Mouse (Mus musculus): ENCODE data around the gene Tenm4. TPM values are rescaled to one million over a fixed set of nuclear protein-coding genes. Genes with fewer than 3 reads are reported as not detected.
A peak's percentile ranks its signal among the peaks of the same experiment; 100 is the strongest.

Gene Tenm4
- polyA plus RNA-seq, 1 experiment from 2014 or later, result 41.3 TPM

DNA sequence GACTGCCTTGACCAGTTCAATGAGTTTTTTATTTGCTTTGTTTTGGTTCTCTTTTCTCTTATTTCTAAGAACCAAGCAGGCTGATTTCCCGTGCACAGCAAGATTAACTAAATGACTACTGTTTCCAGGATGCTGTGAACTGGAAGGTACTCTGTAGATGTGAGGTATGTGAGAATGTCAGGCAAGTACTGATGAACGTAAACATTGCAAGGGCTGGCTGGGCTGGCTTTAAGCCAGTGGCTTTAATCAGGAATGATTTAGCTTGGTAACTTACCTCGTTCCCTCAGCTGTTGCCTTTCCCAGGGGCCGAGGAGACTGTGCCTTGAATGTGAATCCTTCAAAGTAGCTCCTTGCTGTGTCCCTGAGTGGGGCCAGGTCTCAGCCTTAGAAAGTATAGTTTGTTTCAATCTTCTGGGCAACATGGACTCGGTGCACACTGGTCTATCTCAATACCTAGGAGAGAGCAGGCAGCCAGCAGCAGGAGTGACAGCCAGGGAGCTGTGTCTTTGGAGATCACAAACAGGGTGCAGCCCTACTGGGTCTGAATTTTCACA is 134.4 kb downstream of the Tenm4 start:
- no peak for ATAC-seq (ENCODE audit: low FRiP score, low read depth)
- Histone ChIP-seq H3K4me1 (peaks cover 8% of the 10 kb centered on the region), H3K9ac (replicated peaks) (no peak overlapping the region), H3K4me3 (no peak overlapping the region), H3K4me2 (replicated peaks) (no peak overlapping the region), H3K9me3 (no peaks in the 10 kb centered on the region), H3K27ac (replicated peaks) (no peak overlapping the region), H3K36me3 (no peaks in the 10 kb centered on the region), H3K27me3 (no peaks in the 10 kb centered on the region)
- 68% methylated on average over 5 of the region's 5 CpGs for WGBS

DNA sequence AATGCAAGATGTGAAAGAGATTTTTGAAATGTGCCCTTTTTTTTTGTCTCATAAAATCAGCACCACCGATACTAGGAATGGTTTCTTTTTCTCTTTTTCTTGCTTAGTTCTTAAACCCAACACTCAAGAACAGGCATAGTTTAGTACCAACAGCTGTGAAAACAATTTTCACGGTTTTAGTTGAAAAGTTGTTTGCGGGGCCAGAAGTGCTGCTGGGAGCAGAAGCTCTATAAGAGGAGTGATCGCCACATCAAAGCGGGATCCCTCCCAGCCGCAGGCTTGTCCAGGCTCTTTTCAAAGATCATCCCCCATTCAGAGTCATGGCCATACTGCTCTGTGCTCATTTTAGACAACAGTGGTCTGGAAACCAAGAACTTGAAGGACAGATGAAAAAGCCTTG is 137.1 kb downstream of the Tenm4 start:
- Histone ChIP-seq H3K9me3 (no peaks in the 10 kb centered on the region), H3K4me3 (no peak overlapping the region), H3K27me3 (no peaks in the 10 kb centered on the region), H3K36me3 (no peaks in the 10 kb centered on the region), H3K4me2 (replicated peaks) (no peak overlapping the region), H3K9ac (replicated peaks) (no peak overlapping the region), H3K4me1 (peaks cover 8% of the 10 kb centered on the region), H3K27ac (replicated peaks) (peak overlapping the region; percentile 46; the same call in 1 of the 2 replicates)
- 38% methylated on average over 6 of the region's 6 CpGs for WGBS
- no peak for ATAC-seq (ENCODE audit: low FRiP score, low read depth)

DNA sequence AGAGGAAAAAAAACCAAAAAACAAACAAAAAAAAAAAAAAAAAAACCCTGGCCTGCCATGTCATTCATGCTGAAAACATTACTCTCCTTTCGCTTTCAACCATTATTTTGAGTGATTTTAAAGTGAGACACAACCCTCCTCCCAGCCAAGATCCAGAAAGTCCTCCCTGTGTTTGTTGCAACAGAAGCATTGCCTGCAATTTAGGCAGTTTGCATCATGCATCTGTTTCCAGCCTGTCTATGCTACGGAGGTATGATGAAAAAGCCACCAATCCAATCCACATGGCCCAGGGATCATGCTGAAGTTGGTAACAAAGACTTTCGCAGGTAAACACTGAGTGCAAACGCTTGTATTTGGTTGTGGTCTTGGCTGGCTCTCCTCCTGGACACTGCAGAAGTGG is 158.3 kb downstream of the Tenm4 start:
- 97% methylated on average over 4 of the region's 4 CpGs for WGBS
- Histone ChIP-seq H3K4me3 (no peak overlapping the region), H3K4me1 (no peaks in the 10 kb centered on the region), H3K9ac (replicated peaks) (no peak overlapping the region), H3K4me2 (replicated peaks) (no peak overlapping the region), H3K27me3 (no peaks in the 10 kb centered on the region), H3K27ac (replicated peaks) (no peak overlapping the region), H3K36me3 (peaks cover 12% of the 10 kb centered on the region), H3K9me3 (peaks cover 5% of the 10 kb centered on the region)
- no peak for ATAC-seq (ENCODE audit: low FRiP score, low read depth)

DNA sequence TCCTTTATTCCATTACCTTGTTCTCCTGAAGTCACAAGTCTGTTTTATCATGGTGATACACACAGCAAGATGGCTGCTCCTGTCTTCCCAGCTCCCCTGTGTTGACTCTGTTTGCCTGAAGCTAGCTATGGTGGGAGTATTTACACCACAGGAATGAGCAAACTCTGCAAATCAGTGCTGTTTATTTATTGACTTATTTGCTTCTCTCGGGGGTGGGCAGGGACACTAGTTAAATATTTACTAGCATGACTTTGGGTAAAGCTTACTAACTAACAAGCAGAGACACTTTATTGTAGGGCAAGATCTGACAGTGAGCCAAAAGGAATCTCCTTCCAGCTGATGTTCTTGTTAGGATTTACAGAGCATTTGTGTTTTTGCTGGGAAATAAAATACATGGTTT is 160.1 kb downstream of the Tenm4 start:
- H3K36me3 ChIP-seq, result no peaks in the 10 kb centered on the region
- no peaks in the 10 kb centered on the region for H3K27me3 ChIP-seq
- no peak overlapping the region for H3K4me2 ChIP-seq (replicated peaks)
- no peak overlapping the region for H3K4me3 ChIP-seq
- no peak overlapping the region for H3K9ac ChIP-seq (replicated peaks)
- H3K27ac ChIP-seq (replicated peaks), result no peak overlapping the region
- ATAC-seq (ENCODE audit: low FRiP score, low read depth), result no peak
- 72% methylated on average over 1 of the region's 1 CpGs for WGBS
- H3K4me1 ChIP-seq, result no peaks in the 10 kb centered on the region
- H3K9me3 ChIP-seq, result no peaks in the 10 kb centered on the region

DNA sequence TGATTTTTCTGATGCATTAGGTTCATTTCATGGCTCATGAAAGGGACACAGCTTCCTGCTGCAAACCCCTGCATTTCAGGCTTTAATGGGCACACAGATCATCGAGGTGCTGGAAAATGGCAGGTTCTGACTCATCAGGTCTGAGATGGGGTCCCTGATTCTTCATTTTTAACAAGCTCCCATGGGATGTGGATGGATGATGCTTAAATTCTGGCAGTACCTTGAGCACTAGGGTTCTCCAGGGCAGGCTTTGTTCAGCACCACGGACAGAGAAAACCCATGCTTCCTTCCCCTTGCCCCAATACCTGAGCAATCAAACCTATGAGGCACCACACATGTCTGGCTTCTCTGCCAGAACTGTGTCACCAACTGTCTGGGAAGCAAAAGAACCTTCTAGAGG is 163.3 kb downstream of the Tenm4 start:
- Histone ChIP-seq H3K4me3 (no peak overlapping the region), H3K27ac (replicated peaks) (no peak overlapping the region), H3K27me3 (no peaks in the 10 kb centered on the region), H3K4me2 (replicated peaks) (no peak overlapping the region), H3K36me3 (no peaks in the 10 kb centered on the region), H3K9ac (replicated peaks) (no peak overlapping the region), H3K4me1 (no peaks in the 10 kb centered on the region), H3K9me3 (no peaks in the 10 kb centered on the region)
- WGBS, result 54% methylated on average over 2 of the region's 2 CpGs
- no peak for ATAC-seq (ENCODE audit: low FRiP score, low read depth)

DNA sequence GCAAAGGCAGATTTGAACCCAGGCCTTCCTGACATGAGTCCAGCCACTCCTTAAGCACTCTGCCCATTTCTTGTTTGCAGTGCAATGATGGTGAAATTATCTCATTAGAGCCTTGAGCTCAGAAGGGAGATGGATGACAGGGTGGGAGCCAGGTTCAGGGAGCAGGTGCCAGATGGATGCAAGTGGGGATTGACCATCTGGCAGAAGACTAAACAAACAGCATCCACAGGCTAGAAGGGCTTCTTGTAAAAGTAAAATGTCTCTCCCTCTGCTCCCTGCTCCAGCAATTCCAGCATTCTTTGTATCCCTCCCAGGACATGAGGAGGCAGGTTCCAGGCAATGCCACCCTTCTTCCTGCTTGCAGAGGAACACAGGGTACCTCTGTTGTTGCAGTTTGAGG is 165.3 kb downstream of the Tenm4 start:
- Histone ChIP-seq H3K27me3 (no peaks in the 10 kb centered on the region), H3K4me3 (no peak overlapping the region), H3K9me3 (no peaks in the 10 kb centered on the region), H3K4me1 (no peaks in the 10 kb centered on the region), H3K9ac (replicated peaks) (no peak overlapping the region), H3K36me3 (no peaks in the 10 kb centered on the region), H3K4me2 (replicated peaks) (no peak overlapping the region), H3K27ac (replicated peaks) (no peak overlapping the region)
- no peak for ATAC-seq (ENCODE audit: low FRiP score, low read depth)

DNA sequence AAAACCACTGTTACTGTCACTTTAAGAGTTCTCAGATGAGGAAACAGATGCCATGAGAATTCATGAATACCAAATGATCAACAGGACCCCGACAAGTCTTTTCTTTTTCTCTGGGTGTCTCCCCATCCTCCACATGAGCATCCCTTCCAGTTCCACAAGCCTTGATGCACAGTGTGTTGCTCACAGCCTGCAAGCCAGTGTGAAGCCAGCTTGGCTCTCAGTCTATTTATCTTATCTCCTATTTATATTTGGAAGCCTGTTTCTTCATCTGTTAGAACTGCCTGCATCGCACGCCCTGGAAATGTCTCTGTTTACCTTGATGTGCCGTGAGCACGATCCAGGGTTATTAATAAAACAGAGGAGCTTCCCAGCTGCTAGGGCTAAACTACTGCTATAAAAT is 169.8 kb downstream of the Tenm4 start:
- Histone ChIP-seq H3K27me3 (no peaks in the 10 kb centered on the region), H3K36me3 (no peaks in the 10 kb centered on the region), H3K4me3 (no peak overlapping the region), H3K9me3 (no peaks in the 10 kb centered on the region), H3K27ac (replicated peaks) (0 out of 2 replicates have a peak overlapping the region, but pooled peaks have one; percentile 30), H3K4me2 (replicated peaks) (no peak overlapping the region), H3K4me1 (no peaks in the 10 kb centered on the region), H3K9ac (replicated peaks) (no peak overlapping the region)
- ATAC-seq (ENCODE audit: low FRiP score, low read depth), result no peak
- 85% methylated on average over 5 of the region's 5 CpGs for whole genome bisulfite sequencing

DNA sequence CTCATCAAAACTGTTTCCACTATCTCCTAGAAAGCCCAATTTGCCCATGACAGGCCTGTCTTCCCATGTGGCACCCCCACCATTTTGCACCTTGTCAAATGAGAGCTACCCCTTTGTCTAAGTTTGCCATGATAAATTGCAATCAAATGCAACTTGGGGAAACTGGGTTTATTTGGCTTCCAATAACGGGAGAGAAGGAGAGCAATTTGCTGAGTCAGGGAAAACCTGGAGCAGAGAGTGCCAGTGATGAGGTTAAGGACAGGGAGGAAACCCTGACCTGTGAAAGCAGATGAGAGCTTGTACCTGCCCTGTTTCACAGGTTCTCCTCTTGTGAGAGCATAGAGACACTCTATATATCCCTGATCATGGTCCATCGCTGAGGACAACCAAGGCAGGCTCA is 170.4 kb downstream of the Tenm4 start:
- no peak overlapping the region for H3K27ac ChIP-seq (replicated peaks)
- H3K27me3 ChIP-seq, result no peaks in the 10 kb centered on the region
- no peak overlapping the region for H3K4me3 ChIP-seq
- ATAC-seq (ENCODE audit: low FRiP score, low read depth), result no peak
- no peak overlapping the region for H3K4me2 ChIP-seq (replicated peaks)
- 87% methylated on average over 2 of the region's 2 CpGs for WGBS
- no peak overlapping the region for H3K9ac ChIP-seq (replicated peaks)
- no peaks in the 10 kb centered on the region for H3K36me3 ChIP-seq
- H3K4me1 ChIP-seq, result no peaks in the 10 kb centered on the region
- no peaks in the 10 kb centered on the region for H3K9me3 ChIP-seq

DNA sequence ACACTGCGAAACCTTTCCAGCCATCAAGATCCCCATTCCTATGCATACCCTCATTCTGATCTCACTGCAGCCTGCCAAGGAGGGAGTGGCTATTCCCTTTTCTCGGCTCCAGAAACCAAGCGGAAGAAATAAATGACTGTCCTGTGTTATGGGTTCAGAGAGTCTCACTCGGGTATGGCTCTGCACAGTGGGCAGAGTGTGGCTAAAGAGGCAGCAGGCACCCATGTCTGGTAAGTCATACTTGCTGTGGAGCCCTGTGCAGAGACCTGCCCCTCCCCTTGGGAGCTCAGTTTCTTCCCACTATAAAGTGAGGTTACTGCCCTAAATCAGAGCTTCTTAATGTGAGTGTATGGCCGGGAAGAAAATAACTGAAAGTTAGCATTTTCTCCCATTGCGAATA is 171.9 kb downstream of the Tenm4 start:
- Histone ChIP-seq H3K27me3 (no peaks in the 10 kb centered on the region), H3K9me3 (no peaks in the 10 kb centered on the region), H3K36me3 (no peaks in the 10 kb centered on the region), H3K27ac (replicated peaks) (no peak overlapping the region), H3K4me3 (no peak overlapping the region), H3K4me1 (no peaks in the 10 kb centered on the region), H3K9ac (replicated peaks) (no peak overlapping the region), H3K4me2 (replicated peaks) (no peak overlapping the region)
- ATAC-seq (ENCODE audit: low FRiP score, low read depth), result no peak
- 89% methylated on average over 6 of the region's 6 CpGs for WGBS

DNA sequence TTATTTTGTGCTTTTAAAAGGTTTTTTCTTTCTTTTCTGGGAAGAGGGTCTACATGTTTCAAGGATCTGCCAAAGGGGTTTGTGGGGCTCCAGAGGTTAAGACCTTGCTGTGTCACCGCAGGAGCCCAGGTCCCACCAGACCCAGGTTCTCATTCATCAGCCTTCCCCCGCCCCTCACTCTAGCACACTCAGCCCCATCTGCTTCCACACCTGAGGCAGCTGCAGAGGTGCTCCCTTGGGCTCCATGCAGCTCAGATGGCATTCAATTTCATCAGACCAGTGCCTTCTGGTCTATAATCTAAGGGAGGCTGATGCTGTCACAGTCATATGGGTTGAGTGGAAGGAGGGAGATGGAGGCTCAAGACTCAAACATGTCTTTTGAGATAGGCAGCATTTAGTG is 172.6 kb downstream of the Tenm4 start:
- 87% methylated on average over 2 of the region's 2 CpGs for WGBS
- Histone ChIP-seq H3K36me3 (no peaks in the 10 kb centered on the region), H3K27ac (replicated peaks) (no peak overlapping the region), H3K27me3 (no peaks in the 10 kb centered on the region), H3K9ac (replicated peaks) (no peak overlapping the region), H3K9me3 (no peaks in the 10 kb centered on the region), H3K4me2 (replicated peaks) (no peak overlapping the region), H3K4me3 (no peak overlapping the region), H3K4me1 (no peaks in the 10 kb centered on the region)
- no peak for ATAC-seq (ENCODE audit: low FRiP score, low read depth)

DNA sequence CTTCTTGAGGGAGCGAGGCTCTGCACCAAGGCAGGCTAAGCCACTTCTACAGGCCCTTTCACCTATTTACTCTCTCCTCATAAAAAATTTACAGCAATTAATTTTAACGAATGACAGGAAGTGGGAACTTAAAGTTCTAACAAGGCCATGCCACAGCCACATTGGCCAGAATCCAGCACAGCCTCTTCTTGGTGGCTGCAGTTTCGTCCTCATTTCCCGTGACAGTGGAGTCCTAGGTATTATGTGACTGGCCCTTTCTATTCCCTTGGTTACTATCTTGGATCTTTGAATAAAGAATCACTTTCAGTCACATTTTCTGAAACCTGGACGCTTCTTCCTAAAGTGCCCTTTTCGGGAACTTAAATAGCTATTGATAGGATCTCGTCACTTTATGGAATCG is 181.6 kb downstream of the Tenm4 start:
- 84% methylated on average over 8 of the region's 8 CpGs for WGBS
- H3K4me1 ChIP-seq, result peaks cover 14% of the 10 kb centered on the region
- H3K9ac ChIP-seq (replicated peaks), result no peak overlapping the region
- H3K27me3 ChIP-seq, result no peaks in the 10 kb centered on the region
- H3K4me3 ChIP-seq, result no peak overlapping the region
- no peak overlapping the region for H3K4me2 ChIP-seq (replicated peaks)
- H3K36me3 ChIP-seq, result no peaks in the 10 kb centered on the region
- H3K27ac ChIP-seq (replicated peaks), result no peak overlapping the region
- H3K9me3 ChIP-seq, result no peaks in the 10 kb centered on the region
- ATAC-seq (ENCODE audit: low FRiP score, low read depth), result no peak

DNA sequence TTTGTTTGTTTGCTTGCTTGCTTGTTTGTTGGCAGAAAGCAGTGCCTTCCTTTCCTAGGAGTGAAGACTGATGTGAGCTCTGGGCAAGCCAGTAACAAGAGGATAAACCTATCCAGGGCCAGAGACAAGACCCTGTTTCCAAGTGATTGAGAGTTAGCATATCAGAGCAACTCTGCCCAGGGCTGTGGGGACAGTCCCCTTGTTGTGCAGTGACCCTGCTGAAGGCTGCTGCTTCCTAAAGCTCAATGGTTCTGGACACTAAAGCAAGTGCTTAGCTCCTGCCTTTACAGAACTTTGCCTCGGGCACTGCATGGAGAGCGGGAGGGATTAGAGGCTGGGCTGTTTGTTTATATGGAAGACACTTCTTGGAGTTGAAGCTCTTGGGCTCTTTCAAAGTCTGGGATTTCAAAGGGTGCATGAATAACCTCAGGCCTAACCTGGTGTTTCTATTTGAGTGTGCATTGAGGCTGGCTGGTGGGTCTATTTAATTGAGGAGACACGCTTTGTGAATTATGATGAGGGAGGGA is 185.3 kb downstream of the Tenm4 start:
- ATAC-seq (ENCODE audit: low FRiP score, low read depth), result peak; percentile 60; the same call in 1 of the 2 replicates
- Histone ChIP-seq H3K4me1 (peaks cover 14% of the 10 kb centered on the region), H3K9ac (replicated peaks) (no peak overlapping the region), H3K27me3 (no peaks in the 10 kb centered on the region), H3K27ac (replicated peaks) (no peak overlapping the region), H3K9me3 (no peaks in the 10 kb centered on the region), H3K4me3 (no peak overlapping the region), H3K36me3 (no peaks in the 10 kb centered on the region), H3K4me2 (replicated peaks) (no peak overlapping the region)
- 9% methylated on average over 3 of the region's 3 CpGs for WGBS

DNA sequence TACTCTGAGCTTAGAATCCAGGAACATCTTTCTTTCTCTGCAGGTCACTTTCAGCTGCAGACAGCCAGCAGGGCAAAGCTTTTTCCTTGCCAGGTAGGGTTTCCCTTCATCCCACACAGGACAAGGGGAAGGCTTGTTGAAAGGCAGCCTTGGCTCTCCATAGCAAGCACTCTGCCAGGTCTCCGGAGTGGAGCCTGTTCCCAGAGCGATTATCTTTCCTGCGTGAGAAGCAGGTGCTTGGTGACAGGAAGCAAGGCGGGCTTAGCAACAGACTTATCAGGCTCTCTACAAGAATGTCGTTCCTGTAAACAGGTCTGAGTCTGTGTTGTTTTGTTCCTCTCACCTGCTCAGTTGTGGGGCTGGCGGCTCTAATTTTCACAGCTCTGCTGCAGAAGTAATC is 186.5 kb downstream of the Tenm4 start:
- ATAC-seq (ENCODE audit: low FRiP score, low read depth), result no peak
- Histone ChIP-seq H3K4me2 (replicated peaks) (no peak overlapping the region), H3K4me3 (no peak overlapping the region), H3K27ac (replicated peaks) (no peak overlapping the region), H3K9me3 (no peaks in the 10 kb centered on the region), H3K36me3 (no peaks in the 10 kb centered on the region), H3K9ac (replicated peaks) (no peak overlapping the region), H3K4me1 (peaks cover 14% of the 10 kb centered on the region), H3K27me3 (no peaks in the 10 kb centered on the region)
- WGBS, result 67% methylated on average over 6 of the region's 6 CpGs

All from midbrain, embryonic 12.5 days (tissue).